Mouse (Mus musculus) limb, embryonic 13.5 days (tissue): ENCODE measurements around the gene Gbx1. TPM values are rescaled to one million over a fixed set of nuclear protein-coding genes. Genes with fewer than 3 reads are reported as not detected.
A peak's percentile ranks its signal among the peaks of the same experiment; 100 is the strongest.

Experiments used
- ATAC-seq: fragments of 200-750 bp; cut with Nextera tagmentation; 2 replicates; pipeline ENCODE4 v1.8.0; 2017; ENCODE audit warnings: low read depth, moderate number of reproducible peaks, moderate TSS enrichment; ENCODE audit not compliant: low FRiP score
- H3K27ac ChIP-seq: fragments of 300-500 bp; sonication (generic); 2 replicates; pipeline ENCODE4 v1.5.1; 2015; ENCODE audit warnings: inconsistent platforms, mild to moderate bottlenecking, moderate library complexity
- H3K27me3 ChIP-seq: fragments of 300-500 bp; sonication (generic); 2 replicates; pipeline ENCODE4 v1.6.1; 2015; ENCODE audit warnings: mild to moderate bottlenecking, inconsistent platforms
- H3K36me3 ChIP-seq: fragments of 300-500 bp; sonication (generic); 2 replicates; pipeline ENCODE4 v1.6.1; 2015; ENCODE audit warnings: inconsistent platforms, mild to moderate bottlenecking, moderate library complexity
- H3K4me1 ChIP-seq: fragments of 300-500 bp; sonication (generic); 2 replicates; pipeline ENCODE4 v1.6.1; 2015; ENCODE audit warnings: inconsistent platforms
- H3K4me2 ChIP-seq: fragments of 300-500 bp; sonication (generic); replicated peaks from 2 replicates; pipeline ENCODE4 v1.6.1; 2015; ENCODE audit warnings: inconsistent platforms, mild to moderate bottlenecking, moderate library complexity
- H3K4me3 ChIP-seq: fragments of 300-500 bp; sonication (generic); 2 replicates; pipeline ENCODE4 v1.5.1; 2015; ENCODE audit warnings: moderate library complexity, mild to moderate bottlenecking, inconsistent platforms
- H3K9ac ChIP-seq: fragments of 300-500 bp; sonication (generic); 2 replicates; pipeline ENCODE4 v1.6.1; 2015; ENCODE audit warnings: mild to moderate bottlenecking, inconsistent platforms
- H3K9me3 ChIP-seq: fragments of 300-500 bp; sonication (generic); 2 replicates; pipeline ENCODE4 v1.6.1; 2016; ENCODE audit warnings: inconsistent platforms
- WGBS: fragments of 180-500 bp; shearing (Covaris S2); methylation state at CpG from one replicate; pipeline ENCODE4 v1.1.7; 2015; 5-methylcytosine and 5-hydroxymethylcytosine counted together
- polyA plus RNA-seq: library from polyadenylated mRNA; unstranded; fragments of >200 nt; fragmentation: Nextera tagmentation; extraction: Ambion mirVana; gene quantifications from 2 replicates; pipeline ENCODE4 v1.2.1, GENCODE M21; 2015

Gbx1 gene
- polyA plus RNA-seq, 1 experiment from 2014 or later, result not detected

DNA sequence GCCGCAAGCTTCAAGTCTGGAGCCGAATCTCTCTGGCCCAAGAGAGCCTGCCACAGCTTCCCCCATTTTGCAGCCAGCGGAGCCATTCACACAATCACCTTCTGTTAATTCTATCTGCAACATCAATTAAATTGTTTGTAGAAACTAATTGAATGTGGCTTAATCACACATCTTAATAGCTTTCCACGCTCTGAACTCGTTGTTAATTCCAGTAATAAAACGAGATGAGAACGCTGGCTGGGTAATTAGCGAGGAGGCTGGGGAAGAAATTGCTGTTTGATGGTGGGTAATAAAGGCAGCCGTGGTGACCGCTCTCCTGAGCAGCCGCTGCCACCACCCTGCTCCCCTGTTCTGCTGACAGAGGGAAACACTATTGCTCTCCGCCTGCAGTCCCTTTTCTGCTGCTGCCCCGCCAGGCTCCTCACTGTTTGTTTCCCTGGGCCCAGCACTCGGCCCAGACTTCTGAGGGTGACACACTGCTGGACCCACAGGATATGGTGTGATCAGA, 36.5 kb downstream of the Gbx1 start:
- no peak overlapping the region for H3K9ac ChIP-seq
- no peak overlapping the region for H3K4me3 ChIP-seq
- 31% methylated on average over 14 of the region's 14 CpGs for WGBS
- ATAC-seq, result no peak
- no peaks in the 10 kb centered on the region for H3K9me3 ChIP-seq
- no peak overlapping the region for H3K27ac ChIP-seq
- H3K36me3 ChIP-seq, result peaks cover 91% of the 10 kb centered on the region
- peaks cover 22% of the 10 kb centered on the region for H3K4me1 ChIP-seq
- no peaks in the 10 kb centered on the region for H3K27me3 ChIP-seq
- H3K4me2 ChIP-seq, result no peak overlapping the region

- no peak overlapping the region for H3K4me3 ChIP-seq
- peaks cover 47% of the 10 kb centered on the region for H3K4me1 ChIP-seq
- no peaks in the 10 kb centered on the region for H3K9me3 ChIP-seq
- no peak overlapping the region for H3K4me2 ChIP-seq
- no peak overlapping the region for H3K27ac ChIP-seq
- H3K36me3 ChIP-seq, result peaks cover 81% of the 10 kb centered on the region
- H3K9ac ChIP-seq, result no peak overlapping the region
- 89% methylated on average over 5 of the region's 5 CpGs for WGBS
- ATAC-seq, result no peak
- peaks cover 6% of the 10 kb centered on the region; the same call in 1 of the 2 replicates for H3K27me3 ChIP-seq
Measured at GRCm38 (mm10) chr5:24486738-24487137, 40.3 kb downstream of the Gbx1 start.

- Histone ChIP-seq H3K27me3 (peaks cover 6% of the 10 kb centered on the region; the same call in 1 of the 2 replicates), H3K9me3 (no peaks in the 10 kb centered on the region), H3K4me2 (no peak overlapping the region), H3K4me1 (peaks cover 49% of the 10 kb centered on the region), H3K36me3 (peaks cover 81% of the 10 kb centered on the region), H3K27ac (no peak overlapping the region), H3K9ac (no peak overlapping the region), H3K4me3 (no peak overlapping the region)
- WGBS, result under 1% methylated on average over 8 of the region's 8 CpGs
- ATAC-seq, result no peak
Measured at GRCm38 (mm10) chr5:24486097-24486496, 40.9 kb downstream of the Gbx1 start.

- no peaks in the 10 kb centered on the region for H3K9me3 ChIP-seq
- H3K27ac ChIP-seq, result no peak overlapping the region
- 22% methylated on average over 22 of the region's 22 CpGs for WGBS
- peak overlapping the region; percentile 46 for H3K9ac ChIP-seq
- peak overlapping the region; percentile 51 for H3K4me2 ChIP-seq
- no peak for ATAC-seq
- peak overlapping the region; percentile 8 for H3K4me3 ChIP-seq
- peaks cover 6% of the 10 kb centered on the region; the same call in 1 of the 2 replicates for H3K27me3 ChIP-seq
- H3K4me1 ChIP-seq, result peaks cover 45% of the 10 kb centered on the region
- H3K36me3 ChIP-seq, result peaks cover 81% of the 10 kb centered on the region
Measured at GRCm38 (mm10) chr5:24484963-24485362, 42.0 kb downstream of the Gbx1 start.

DNA sequence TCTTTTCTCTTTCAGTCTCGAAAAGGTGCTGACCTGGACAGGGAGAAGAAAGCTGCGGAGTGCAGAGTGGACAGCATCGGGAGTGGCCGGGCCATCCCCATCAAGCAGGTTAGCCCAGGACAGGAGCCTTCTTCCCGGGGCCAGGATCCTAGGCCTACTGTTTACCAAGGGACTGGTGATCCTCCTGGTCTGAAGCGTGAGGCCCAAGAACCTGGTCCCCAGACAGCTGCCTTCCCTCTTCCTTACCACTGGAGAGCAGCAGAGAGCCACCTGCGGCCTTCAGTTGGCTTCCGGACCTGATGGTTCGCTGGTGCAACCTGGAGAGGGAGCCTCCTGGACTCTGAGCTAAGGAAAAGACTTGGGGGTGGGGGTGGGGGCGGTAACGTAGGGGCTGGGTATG, 43.7 kb downstream of the Gbx1 start:
- peak; percentile 49; the same call in 1 of the 2 replicates for ATAC-seq
- Histone ChIP-seq H3K27ac (no peak overlapping the region), H3K4me1 (peaks cover 42% of the 10 kb centered on the region)

GRCm38 (mm10) chr5:24482247-24483079, 44.5 kb downstream of the Gbx1 start:
- Histone ChIP-seq H3K27me3 (peaks cover 6% of the 10 kb centered on the region; the same call in 1 of the 2 replicates), H3K36me3 (peaks cover 81% of the 10 kb centered on the region), H3K27ac (no peak overlapping the region), H3K4me2 (no peak overlapping the region), H3K9ac (peak overlapping the region; percentile 40), H3K9me3 (no peaks in the 10 kb centered on the region), H3K4me1 (peaks cover 41% of the 10 kb centered on the region), H3K4me3 (no peak overlapping the region)
- no peak for ATAC-seq
- WGBS, result 44% methylated on average over 40 of the region's 41 CpGs

More for the DNA sequence above, 43.7 kb downstream of the Gbx1 start:
- Histone ChIP-seq H3K9me3 (no peaks in the 10 kb centered on the region), H3K9ac (0 out of 2 replicates have a peak overlapping the region, but pooled peaks have one; percentile 40), H3K27me3 (peaks cover 6% of the 10 kb centered on the region; the same call in 1 of the 2 replicates), H3K36me3 (peaks cover 81% of the 10 kb centered on the region), H3K4me3 (no peak overlapping the region), H3K4me2 (no peak overlapping the region)
- WGBS, result 25% methylated on average over 11 of the region's 11 CpGs

- no peak overlapping the region for H3K4me2 ChIP-seq
- WGBS, result 0% methylated on average over 3 of the region's 4 CpGs
- 0 out of 2 replicates have a peak overlapping the region, but pooled peaks have one; percentile 6 for H3K9ac ChIP-seq
- H3K27ac ChIP-seq, result no peak overlapping the region
- H3K9me3 ChIP-seq, result no peaks in the 10 kb centered on the region
- no peak overlapping the region for H3K4me3 ChIP-seq
- H3K36me3 ChIP-seq, result peaks cover 81% of the 10 kb centered on the region
- H3K4me1 ChIP-seq, result peaks cover 39% of the 10 kb centered on the region
- ATAC-seq, result peak; percentile 42; the same call in 1 of the 2 replicates
- H3K27me3 ChIP-seq, result peaks cover 6% of the 10 kb centered on the region; the same call in 1 of the 2 replicates
Measured at GRCm38 (mm10) chr5:24481647-24482046, 45.4 kb downstream of the Gbx1 start.

DNA sequence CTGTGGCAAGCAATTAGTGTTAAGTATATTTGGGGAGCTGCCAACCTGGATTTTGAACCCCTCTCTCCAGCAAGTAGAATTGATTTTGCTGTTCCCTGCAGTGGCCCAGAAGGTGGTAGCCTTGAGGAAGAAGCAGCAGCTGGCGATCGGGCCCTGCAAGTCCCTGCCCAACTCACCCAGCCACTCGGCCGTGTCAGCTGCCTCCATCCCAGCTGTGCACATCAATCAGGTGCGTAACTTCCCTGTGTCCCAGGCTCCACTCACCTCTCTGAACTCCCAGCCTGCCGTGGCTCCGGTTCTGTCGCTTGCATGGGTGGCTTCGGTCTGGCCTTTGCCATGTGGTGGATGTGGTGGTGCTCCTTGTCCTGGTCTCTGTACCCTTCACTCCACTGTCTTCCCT, 49.1 kb downstream of the Gbx1 start:
- Histone ChIP-seq H3K27me3 (peaks cover 29% of the 10 kb centered on the region), H3K4me1 (peaks cover 45% of the 10 kb centered on the region), H3K4me3 (no peak overlapping the region), H3K27ac (no peak overlapping the region), H3K4me2 (no peak overlapping the region), H3K36me3 (peaks cover 68% of the 10 kb centered on the region), H3K9ac (no peak overlapping the region), H3K9me3 (no peaks in the 10 kb centered on the region)
- WGBS, result 84% methylated on average over 9 of the region's 9 CpGs
- no peak for ATAC-seq

DNA sequence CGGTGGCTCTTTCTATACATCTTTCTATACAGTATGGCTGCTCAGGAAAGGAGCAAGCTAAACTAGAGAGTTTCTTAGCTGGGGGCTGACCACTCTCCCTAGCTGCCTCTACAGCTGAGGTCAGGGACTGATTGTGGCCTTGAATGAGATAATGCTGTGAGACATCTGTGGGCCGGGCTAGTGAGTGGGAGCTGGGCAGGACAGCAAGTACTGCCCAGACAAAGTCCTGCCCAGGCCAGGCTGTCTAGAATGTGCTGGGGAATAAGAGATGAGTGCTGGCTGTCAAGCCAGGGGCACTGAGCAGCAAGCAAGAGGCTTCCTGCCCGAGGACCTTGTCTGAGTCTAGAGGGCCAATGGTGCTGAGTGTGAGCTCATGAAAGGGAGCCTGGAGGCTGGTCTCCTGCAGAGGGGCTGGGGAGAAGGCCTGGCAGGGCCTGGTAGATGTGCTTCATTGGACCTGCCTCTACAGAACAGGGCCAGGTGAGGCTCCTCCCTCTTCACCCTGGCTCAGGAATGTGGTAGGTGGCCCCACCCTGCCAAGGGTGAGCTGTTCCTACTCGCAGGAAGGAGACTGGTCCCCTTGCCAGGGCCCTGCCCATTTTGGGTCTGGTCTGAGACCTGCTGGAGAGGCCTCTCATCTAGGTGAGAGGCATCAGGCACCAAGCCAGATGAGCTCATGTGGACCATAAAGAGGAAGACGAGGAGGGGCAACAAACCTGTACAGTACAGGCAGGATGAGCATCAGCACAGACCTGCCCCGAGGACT, 51.3 kb downstream of the Gbx1 start:
- H3K27ac ChIP-seq, result no peak overlapping the region
- ATAC-seq, result no peak
- H3K27me3 ChIP-seq, result peaks cover 29% of the 10 kb centered on the region
- H3K4me2 ChIP-seq, result peak overlapping the region; percentile 83
- no peaks in the 10 kb centered on the region for H3K9me3 ChIP-seq
- H3K4me3 ChIP-seq, result peak overlapping the region; percentile 51
- H3K9ac ChIP-seq, result 0 out of 2 replicates have a peak overlapping the region, but pooled peaks have one; percentile 40
- peaks cover 49% of the 10 kb centered on the region for H3K36me3 ChIP-seq
- peaks cover 43% of the 10 kb centered on the region for H3K4me1 ChIP-seq
- 61% methylated on average over 6 of the region's 6 CpGs for WGBS

DNA sequence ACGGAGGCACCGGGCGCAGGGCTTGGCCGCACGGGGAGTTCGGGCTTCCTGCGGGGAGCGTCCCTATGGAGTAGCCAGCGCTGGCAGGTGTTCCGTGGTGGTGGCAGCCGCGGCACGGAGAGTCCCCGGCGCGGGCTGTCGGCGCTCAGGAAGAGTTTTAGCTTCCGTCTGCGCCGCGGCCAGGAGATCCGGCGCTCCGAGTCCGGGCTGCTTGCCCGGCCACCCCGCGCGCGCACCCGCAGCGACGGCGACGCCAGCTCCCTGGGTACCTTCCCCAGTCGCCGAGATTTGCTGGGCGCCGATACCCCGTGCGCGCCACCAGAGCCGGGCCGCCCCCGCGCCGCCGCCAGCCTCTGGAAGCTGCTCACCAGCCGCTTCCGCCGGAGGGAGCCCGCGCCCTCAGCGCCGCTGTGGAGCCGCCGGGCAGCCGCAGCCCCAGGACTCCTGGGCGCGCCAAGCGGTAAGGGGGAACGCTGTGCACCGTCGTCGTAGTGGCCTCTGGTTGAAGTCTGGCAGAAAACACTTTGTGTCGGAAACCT, 52.2 kb downstream of the Gbx1 start:
- no peak for ATAC-seq

GRCm38 (mm10) chr5:24474025-24474722, 52.8 kb downstream of the Gbx1 start:
- Histone ChIP-seq H3K4me2 (peak overlapping the region; percentile 83), H3K9me3 (no peaks in the 10 kb centered on the region), H3K27me3 (peaks cover 29% of the 10 kb centered on the region), H3K4me3 (peak overlapping the region; percentile 51), H3K36me3 (peaks cover 34% of the 10 kb centered on the region), H3K27ac (peak overlapping the region; percentile 44; the same call in 1 of the 2 replicates), H3K4me1 (peaks cover 47% of the 10 kb centered on the region), H3K9ac (peak overlapping the region; percentile 72)
- WGBS, result 2% methylated on average over 71 of the region's 77 CpGs
- ATAC-seq, result peak; percentile 21

More for the DNA sequence above, 52.2 kb downstream of the Gbx1 start:
- Histone ChIP-seq H3K36me3 (peaks cover 40% of the 10 kb centered on the region), H3K4me2 (peak overlapping the region; percentile 83), H3K27me3 (peaks cover 29% of the 10 kb centered on the region), H3K27ac (no peak overlapping the region), H3K9me3 (no peaks in the 10 kb centered on the region), H3K4me1 (peaks cover 43% of the 10 kb centered on the region), H3K9ac (peak overlapping the region; percentile 72), H3K4me3 (peak overlapping the region; percentile 51)
- 2% methylated on average over 67 of the region's 67 CpGs for WGBS
